Mouse (Mus musculus): ENCODE data around the gene Tspan1. TPM values are rescaled to one million over a fixed set of nuclear protein-coding genes. Genes with fewer than 3 reads are reported as not detected.

Gene Tspan1
- polyA plus RNA-seq, 1 experiment from 2014 or later = 0.24 TPM

Other genes starting within 250 kb of the Tspan1 start
- 1.0 and 1.4 TPM in 2 replicates for gene Dmbx1, start 227.7 kb downstream of the Tspan1 start, polyA plus RNA-seq (2014; fragmentation: Nextera tagmentation; extraction: Ambion mirVana)
- gene Faah, start 149.7 kb downstream of the Tspan1 start, polyA plus RNA-seq (2014; fragmentation: Nextera tagmentation; extraction: Ambion mirVana) = 1.4 and 1.8 TPM in 2 replicates
- 20.5 and 21.3 TPM in 2 replicates for gene Nsun4, start 113.7 kb downstream of the Tspan1 start, polyA plus RNA-seq (2014; fragmentation: Nextera tagmentation; extraction: Ambion mirVana)
- 445 and 455 TPM in 2 replicates for gene Uqcrh, start 92.5 kb downstream of the Tspan1 start, polyA plus RNA-seq (2014; fragmentation: Nextera tagmentation; extraction: Ambion mirVana)
- 74.8 and 78.4 TPM in 2 replicates for gene Lrrc41, start 92.3 kb downstream of the Tspan1 start, polyA plus RNA-seq (2014; fragmentation: Nextera tagmentation; extraction: Ambion mirVana)
- gene Rad54l, start 43.9 kb downstream of the Tspan1 start, polyA plus RNA-seq (2014; fragmentation: Nextera tagmentation; extraction: Ambion mirVana) = 57.6 and 60.1 TPM in 2 replicates
- gene Pomgnt1, start 43.8 kb downstream of the Tspan1 start, polyA plus RNA-seq (2014; fragmentation: Nextera tagmentation; extraction: Ambion mirVana) = 52.7 and 56.8 TPM in 2 replicates
- 1.6 and 2.1 TPM in 2 replicates for gene Lurap1, start 16.3 kb downstream of the Tspan1 start, polyA plus RNA-seq (2014; fragmentation: Nextera tagmentation; extraction: Ambion mirVana)
- not detected in 2 replicates for gene 1700042G07Rik, start 5.8 kb upstream of the Tspan1 start, polyA plus RNA-seq (2014; fragmentation: Nextera tagmentation; extraction: Ambion mirVana)
- gene Gm49337, start 5.8 kb upstream of the Tspan1 start, polyA plus RNA-seq (2014; fragmentation: Nextera tagmentation; extraction: Ambion mirVana) = not detected in 2 replicates
- 49.0 and 50.5 TPM in 2 replicates for gene Pik3r3, start 54.0 kb upstream of the Tspan1 start, polyA plus RNA-seq (2014; fragmentation: Nextera tagmentation; extraction: Ambion mirVana)